Mouse (Mus musculus): Measurements from ENCODE around the gene Aco2. TPM values are rescaled to one million over a fixed set of nuclear protein-coding genes. Genes with fewer than 3 reads are reported as not detected.

Aco2 gene
- total and polyA plus RNA-seq, 3 experiments: 1,810 to 2,215 (median 2,076) TPM

DNA sequence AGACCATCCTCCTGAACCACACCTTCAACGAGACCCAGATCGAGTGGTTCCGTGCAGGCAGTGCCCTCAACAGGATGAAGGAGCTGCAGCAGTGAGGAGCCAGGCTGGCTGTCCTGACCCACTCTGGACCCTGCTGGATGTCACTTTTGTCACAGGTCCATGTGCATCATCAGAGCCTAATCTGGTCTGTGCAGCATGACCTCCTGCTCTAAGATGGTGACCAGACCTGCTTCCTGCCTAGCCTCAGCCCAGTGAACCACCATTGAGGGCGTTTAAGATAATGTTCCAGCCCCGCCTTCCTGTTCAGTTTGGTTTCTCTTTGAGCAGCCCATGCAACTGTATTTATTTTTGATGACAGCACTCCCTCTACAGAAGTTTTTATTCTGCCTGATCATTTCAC, 42.6 kb downstream of the Aco2 start:
- Histone ChIP-seq H3K4me1 (ENCODE audit: control insufficient read depth, insufficient read depth, low read length) (no peaks in the 10 kb centered on the region), H3K9ac (ENCODE audit: low read depth, low read length) (no peak overlapping the region), H3K79me2 (replicated peaks; ENCODE audit: control insufficient read depth, insufficient read depth, low read length) (no peaks in the 10 kb centered on the region), H3K27me3 (ENCODE audit: control insufficient read depth, insufficient read depth, low read length) (no peaks in the 10 kb centered on the region), H3K27ac (no peak overlapping the region), H3K4me3 (no peak overlapping the region), H3K36me3 (ENCODE audit: control insufficient read depth, insufficient read depth, low read length) (no peaks in the 10 kb centered on the region)
- intact Hi-C loops (cut with DNase I): no loop called here
- TF ChIP-seq POLR2A (IDR thresholded peaks at IDR 0.05; ENCODE audit: insufficient read depth, low read depth, low read length): no peak
- TF ChIP-seq EP300 (IDR thresholded peaks at IDR 0.05; ENCODE audit: insufficient read depth, low read depth, low read length): no peak
- TF ChIP-seq CTCF (IDR thresholded peaks at IDR 0.05): no peak
- no peak for DNase-seq
- 58% methylated on average over 5 of the region's 5 CpGs for WGBS

DNA sequence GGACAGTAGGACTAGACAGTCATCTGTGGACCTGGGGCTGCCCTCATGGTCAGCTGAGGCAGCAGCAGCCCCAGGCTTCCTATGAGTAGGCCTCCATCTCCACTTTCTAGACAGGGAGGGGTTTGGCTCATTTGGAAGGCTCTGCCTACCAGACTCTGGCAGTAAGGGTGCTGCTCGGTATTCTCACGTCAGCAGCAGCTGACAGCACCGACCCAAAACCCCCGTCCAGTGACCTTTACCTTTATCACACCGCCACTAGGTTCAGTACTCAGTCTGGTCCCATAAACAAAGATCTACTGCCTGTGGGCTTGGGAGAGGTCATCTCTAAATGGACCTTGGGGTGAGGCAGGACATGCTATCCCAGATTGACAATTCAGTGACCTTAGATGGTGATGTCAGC, 43.6 kb downstream of the Aco2 start:
- no peaks in the 10 kb centered on the region for H3K36me3 ChIP-seq (ENCODE audit: control insufficient read depth, insufficient read depth, low read length)
- peak overlapping the region; percentile 1 for H3K27ac ChIP-seq
- no peak overlapping the region for H3K4me3 ChIP-seq
- no peaks in the 10 kb centered on the region for H3K79me2 ChIP-seq (replicated peaks; ENCODE audit: control insufficient read depth, insufficient read depth, low read length)
- H3K9ac ChIP-seq (ENCODE audit: low read depth, low read length): no peak overlapping the region
- no peaks in the 10 kb centered on the region for H3K27me3 ChIP-seq (ENCODE audit: control insufficient read depth, insufficient read depth, low read length)
- DNase-seq: no peak
- no peaks in the 10 kb centered on the region for H3K4me1 ChIP-seq (ENCODE audit: control insufficient read depth, insufficient read depth, low read length)
- intact Hi-C loops (cut with DNase I): no loop called here
- TF ChIP-seq POLR2A (IDR thresholded peaks at IDR 0.05; ENCODE audit: insufficient read depth, low read depth, low read length) (no peak), EP300 (IDR thresholded peaks at IDR 0.05; ENCODE audit: insufficient read depth, low read depth, low read length) (no peak), CTCF (IDR thresholded peaks at IDR 0.05) (no peak)
- WGBS: 49% methylated on average over 5 of the region's 5 CpGs

DNA sequence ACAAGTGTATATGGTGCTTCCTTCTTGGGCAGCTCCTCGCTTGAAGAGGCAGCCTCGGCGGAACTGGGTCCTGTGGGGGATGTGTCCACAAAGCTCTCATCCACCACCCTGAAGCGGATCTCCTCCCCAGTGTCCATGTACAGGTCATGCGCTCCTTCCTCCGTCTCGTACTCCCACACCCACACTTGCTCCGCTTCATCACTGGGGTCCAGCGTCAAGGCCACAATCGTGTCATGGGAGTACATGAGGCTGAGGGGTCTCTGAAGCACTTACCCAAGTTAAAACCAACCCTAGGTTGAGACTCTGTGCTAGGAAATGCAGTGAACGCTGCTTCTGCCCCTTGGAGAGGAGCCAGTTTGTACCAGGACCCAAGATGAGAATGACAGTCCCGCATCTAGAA, 45.1 kb downstream of the Aco2 start:
- no peak for TF ChIP-seq CTCF (IDR thresholded peaks at IDR 0.05)
- no peak for TF ChIP-seq EP300 (IDR thresholded peaks at IDR 0.05; ENCODE audit: insufficient read depth, low read depth, low read length)
- 0 out of 2 replicates have a peak, but pooled peaks have one; percentile 8 for TF ChIP-seq POLR2A (IDR thresholded peaks at IDR 0.05; ENCODE audit: insufficient read depth, low read depth, low read length)
- no peaks in the 10 kb centered on the region for H3K36me3 ChIP-seq (ENCODE audit: control insufficient read depth, insufficient read depth, low read length)
- no peaks in the 10 kb centered on the region for H3K79me2 ChIP-seq (replicated peaks; ENCODE audit: control insufficient read depth, insufficient read depth, low read length)
- WGBS: 83% methylated on average over 12 of the region's 12 CpGs
- H3K4me3 ChIP-seq: no peak overlapping the region
- no peaks in the 10 kb centered on the region for H3K27me3 ChIP-seq (ENCODE audit: control insufficient read depth, insufficient read depth, low read length)
- intact Hi-C loops (cut with DNase I): loop anchor here (1.0 kb wide), 1 partner anchor 86 kb away; no protein-coding TSS in a partner anchor
- no peak overlapping the region for H3K27ac ChIP-seq
- H3K9ac ChIP-seq (ENCODE audit: low read depth, low read length): no peak overlapping the region
- H3K4me1 ChIP-seq (ENCODE audit: control insufficient read depth, insufficient read depth, low read length): 0 out of 2 replicates have a peak, but pooled peaks cover 1% of the 10 kb centered on the region
- no peak for DNase-seq

DNA sequence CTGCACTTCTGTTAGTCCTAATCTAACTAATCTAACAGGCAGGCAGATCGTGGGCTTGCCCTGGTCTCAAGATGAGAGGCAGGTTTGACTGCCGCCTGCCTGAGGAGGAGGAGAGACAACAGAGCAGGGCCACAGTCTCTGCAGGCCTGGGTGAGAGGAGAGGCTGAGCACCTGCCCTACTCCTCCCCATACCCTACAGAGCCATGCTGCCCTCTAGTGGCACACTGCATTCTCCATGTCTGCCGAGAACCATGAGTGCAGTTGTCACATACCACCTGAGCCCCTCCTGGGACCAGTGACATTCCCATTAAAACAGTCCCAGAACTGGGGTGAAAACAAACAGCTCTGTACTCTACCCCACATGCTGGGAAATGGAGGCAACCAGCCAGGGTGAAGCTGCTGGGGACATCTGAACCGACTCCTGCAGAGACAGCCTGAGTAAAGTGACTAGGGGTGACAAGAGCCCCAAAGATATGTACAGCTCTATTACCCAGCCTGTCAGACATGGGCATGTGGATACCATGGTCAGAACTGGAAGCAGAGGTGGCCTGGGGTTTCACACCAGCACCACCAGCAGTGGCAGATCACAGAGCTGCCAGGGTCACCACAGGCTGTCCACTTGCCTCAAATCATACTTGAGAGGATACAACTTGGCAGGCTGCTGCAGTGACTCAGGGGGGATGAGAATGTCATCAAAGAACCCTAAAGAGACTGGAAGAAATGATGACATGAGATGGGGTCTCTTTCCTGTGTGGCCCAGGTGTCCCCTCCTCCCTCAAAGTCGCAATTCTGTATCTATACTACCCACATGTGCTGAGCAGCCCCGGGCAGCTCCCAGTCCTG, 45.7 kb downstream of the Aco2 start:
- Histone ChIP-seq H3K4me1 (ENCODE audit: control insufficient read depth, insufficient read depth, low read length) (0 out of 2 replicates have a peak, but pooled peaks cover 1% of the 10 kb centered on the region), H3K27ac (no peak overlapping the region), H3K9ac (ENCODE audit: low read depth, low read length) (no peak overlapping the region), H3K4me3 (no peak overlapping the region), H3K36me3 (ENCODE audit: control insufficient read depth, insufficient read depth, low read length) (no peaks in the 10 kb centered on the region), H3K79me2 (replicated peaks; ENCODE audit: control insufficient read depth, insufficient read depth, low read length) (no peaks in the 10 kb centered on the region), H3K27me3 (ENCODE audit: control insufficient read depth, insufficient read depth, low read length) (no peaks in the 10 kb centered on the region)
- 49% methylated on average over 6 of the region's 6 CpGs for WGBS
- TF ChIP-seq EP300 (IDR thresholded peaks at IDR 0.05; ENCODE audit: insufficient read depth, low read depth, low read length) (0 out of 2 replicates have a peak, but pooled peaks have one; percentile 72), CTCF (IDR thresholded peaks at IDR 0.05) (peak; percentile 96), POLR2A (IDR thresholded peaks at IDR 0.05; ENCODE audit: insufficient read depth, low read depth, low read length) (0 out of 2 replicates have a peak, but pooled peaks have one; percentile 4)
- intact Hi-C loops (cut with DNase I): loop anchor here (1.0 kb wide), 1 partner anchor 87 kb away; no protein-coding TSS in a partner anchor
- DNase-seq: peak; percentile 69 to 81

DNA sequence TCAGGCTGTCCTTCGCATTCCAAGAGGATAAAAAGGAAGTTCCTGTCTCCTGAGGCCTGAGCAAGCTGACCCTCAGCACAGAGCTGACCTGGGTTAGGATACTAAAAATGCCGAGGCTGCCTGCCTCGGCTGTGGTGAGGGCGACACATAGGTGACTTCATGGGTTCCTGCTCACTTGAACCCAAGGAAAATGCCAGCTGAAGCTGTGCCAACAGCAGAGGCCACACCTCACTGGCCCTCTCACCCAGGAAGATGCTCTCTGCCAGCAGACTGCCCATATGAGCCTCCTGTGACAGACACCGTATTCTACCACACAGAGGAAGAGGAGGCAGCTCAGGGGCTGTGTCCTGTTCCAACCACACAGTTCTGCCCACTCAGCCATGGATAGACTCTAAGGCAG, 47.0 kb downstream of the Aco2 start:
- Histone ChIP-seq H3K27ac (no peak overlapping the region), H3K36me3 (ENCODE audit: control insufficient read depth, insufficient read depth, low read length) (no peaks in the 10 kb centered on the region), H3K4me1 (ENCODE audit: control insufficient read depth, insufficient read depth, low read length) (0 out of 2 replicates have a peak, but pooled peaks cover 1% of the 10 kb centered on the region), H3K4me3 (no peak overlapping the region), H3K79me2 (replicated peaks; ENCODE audit: control insufficient read depth, insufficient read depth, low read length) (no peaks in the 10 kb centered on the region), H3K9ac (ENCODE audit: low read depth, low read length) (no peak overlapping the region), H3K27me3 (ENCODE audit: control insufficient read depth, insufficient read depth, low read length) (no peaks in the 10 kb centered on the region)
- 39% methylated on average over 5 of the region's 5 CpGs for WGBS
- DNase-seq: no peak
- no peak for TF ChIP-seq EP300 (IDR thresholded peaks at IDR 0.05; ENCODE audit: insufficient read depth, low read depth, low read length)
- TF ChIP-seq POLR2A (IDR thresholded peaks at IDR 0.05; ENCODE audit: insufficient read depth, low read depth, low read length): no peak
- no peak for TF ChIP-seq CTCF (IDR thresholded peaks at IDR 0.05)
- intact Hi-C loops (cut with DNase I): no loop called here

Measured in heart, adult 2 months (tissue).